Mouse (Mus musculus) lung, postnatal 36 days (tissue): ENCODE data around the gene Naxd.
"Not testable (repeated sequence)": the region's sequence is repeated elsewhere in the genome, so short reads cannot be mapped to it uniquely, and the experiment has no call there.

Experiments used
- DNase-seq: peaks from one replicate; pipeline ENCODE4 v3.0.0; 2022; ENCODE audit warnings: mixed read lengths

Naxd gene

GRCm38 (mm10) chr8:11473072-11473471 lies 24.2 kb upstream of the Naxd start:
- peak; percentile 77 for DNase-seq

DNA sequence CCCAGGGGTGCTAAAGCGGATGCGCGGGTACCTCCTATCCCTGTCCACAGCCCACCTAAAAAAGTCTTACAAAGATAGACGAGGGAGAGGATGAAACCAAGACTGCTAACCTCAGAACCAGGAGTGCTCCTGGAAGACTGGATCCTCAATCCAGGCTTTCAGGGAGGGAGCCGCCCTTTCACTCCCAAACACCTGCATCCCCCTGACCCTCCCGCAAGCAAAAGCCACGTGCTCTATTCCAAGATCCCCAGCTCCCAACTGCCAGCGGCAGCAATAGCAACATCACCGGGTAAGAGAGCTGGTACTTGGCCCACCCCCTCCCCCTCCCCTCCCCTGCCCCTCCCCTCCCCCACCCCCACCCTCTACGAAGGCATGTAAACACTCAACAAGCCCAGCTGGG lies 21.9 kb upstream of the Naxd start:
- no peak for DNase-seq

DNA sequence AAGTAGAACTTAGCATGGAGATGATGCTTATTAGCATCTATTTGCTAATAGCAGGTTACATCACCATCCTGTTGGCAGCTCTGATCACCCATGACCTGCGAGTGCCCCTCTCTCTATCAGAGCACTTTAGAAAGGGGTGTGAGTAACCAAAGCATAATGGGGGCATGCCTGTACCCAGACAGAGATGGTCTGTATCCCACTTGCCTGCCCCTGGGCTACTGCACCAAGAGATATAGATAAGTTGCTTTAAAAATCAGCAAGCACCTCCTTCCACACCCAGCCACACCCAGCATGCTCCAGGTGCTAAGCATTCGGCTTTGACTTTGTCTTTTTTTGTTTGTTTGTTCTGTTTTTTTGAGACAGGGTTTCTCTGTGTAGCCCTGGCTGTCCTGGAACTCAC lies 21.4 kb upstream of the Naxd start:
- DNase-seq, result no peak

GRCm38 (mm10) chr8:11476338-11477177 lies 20.7 kb upstream of the Naxd start:
- peak; percentile 88 for DNase-seq

DNA sequence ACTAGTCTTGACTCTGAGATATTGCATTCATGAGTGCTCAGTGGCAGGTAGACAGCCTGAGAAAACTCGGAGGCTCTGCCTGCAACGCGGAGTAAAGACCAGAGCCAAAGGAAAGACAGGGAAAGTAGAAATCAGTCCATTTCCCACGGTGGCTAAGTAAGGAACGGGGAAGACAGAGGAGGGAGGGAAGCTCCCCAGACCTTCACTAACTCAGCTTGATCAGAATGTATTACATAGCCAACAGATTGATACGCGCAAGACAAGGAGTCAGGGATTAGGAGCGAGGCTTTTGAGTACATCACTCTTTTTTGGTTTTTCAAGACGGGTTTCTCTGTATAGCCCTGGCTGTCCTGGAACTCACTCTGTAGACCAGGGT lies 20.1 kb upstream of the Naxd start:
- no peak for DNase-seq

- peak; percentile 91 for DNase-seq
Measured at GRCm38 (mm10) chr8:11477811-11478761, 19.2 kb upstream of the Naxd start, which contains the start of gene Rab20. Rab20 (minus strand) TSS chr8:11478710.

GRCm38 (mm10) chr8:11478807-11479527 lies 18.3 kb upstream of the Naxd start:
- DNase-seq, result no peak

DNA sequence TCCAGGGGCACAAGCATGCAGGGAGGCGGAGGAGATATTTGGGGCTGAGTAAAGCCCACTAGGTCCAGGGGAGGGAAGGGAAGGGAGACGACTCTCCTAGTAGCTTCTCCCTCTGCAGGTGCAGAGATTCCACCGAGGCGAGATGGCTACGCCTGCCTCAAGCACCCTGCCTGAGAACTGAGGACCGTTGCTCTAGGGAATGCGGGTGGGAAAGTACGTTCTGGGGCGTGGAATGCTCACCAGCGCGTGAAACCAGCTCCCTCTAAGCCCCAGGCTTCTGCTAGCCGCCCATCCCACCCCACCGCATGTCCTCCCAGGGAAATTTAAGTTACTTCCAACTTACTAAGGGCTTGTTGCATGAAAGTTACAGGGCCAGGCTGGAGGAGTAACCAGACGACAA lies 17.7 kb upstream of the Naxd start:
- no peak for DNase-seq

DNA sequence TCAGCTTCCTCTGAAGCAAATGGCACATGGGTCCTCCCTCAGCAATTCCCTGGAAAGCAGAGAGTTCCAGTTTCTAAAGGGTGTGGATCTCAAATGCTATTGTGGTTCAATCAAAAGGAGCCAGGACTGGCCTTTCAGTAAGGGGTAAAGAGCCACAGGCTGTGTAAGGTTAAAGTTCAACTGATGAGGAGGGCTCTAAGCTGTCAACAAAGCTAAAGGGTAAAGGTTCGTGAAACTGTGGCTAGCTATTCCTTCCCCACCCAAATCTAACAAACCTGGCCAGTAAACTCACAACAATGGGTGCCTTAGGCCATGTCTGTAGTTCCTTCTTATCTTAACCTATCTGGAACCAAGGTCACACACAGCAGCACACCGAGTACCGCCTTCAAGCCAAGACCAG lies 15.4 kb upstream of the Naxd start:
- DNase-seq, result no peak

DNA sequence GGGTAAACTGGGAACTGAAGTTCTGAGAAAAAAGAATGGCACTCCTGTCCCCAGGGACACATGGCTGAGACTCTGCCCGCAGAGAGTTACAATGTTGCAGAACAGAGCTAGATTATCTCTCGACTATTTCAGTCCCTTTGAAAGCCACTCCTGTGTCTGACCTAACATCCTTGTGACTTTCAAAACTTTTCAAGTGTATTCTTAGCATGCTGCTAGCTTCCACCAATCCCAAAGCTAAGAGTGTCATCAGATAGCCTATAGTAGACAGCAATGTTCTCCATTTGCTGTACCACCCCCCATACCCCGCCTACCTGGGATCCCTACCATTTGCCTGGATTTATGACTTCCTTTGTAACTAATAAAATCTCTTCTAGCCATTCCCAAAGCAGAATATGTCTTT lies 14.8 kb upstream of the Naxd start:
- no peak for DNase-seq

GRCm38 (mm10) chr8:11486142-11486541 lies 11.2 kb upstream of the Naxd start:
- peak; percentile 88 for DNase-seq

DNA sequence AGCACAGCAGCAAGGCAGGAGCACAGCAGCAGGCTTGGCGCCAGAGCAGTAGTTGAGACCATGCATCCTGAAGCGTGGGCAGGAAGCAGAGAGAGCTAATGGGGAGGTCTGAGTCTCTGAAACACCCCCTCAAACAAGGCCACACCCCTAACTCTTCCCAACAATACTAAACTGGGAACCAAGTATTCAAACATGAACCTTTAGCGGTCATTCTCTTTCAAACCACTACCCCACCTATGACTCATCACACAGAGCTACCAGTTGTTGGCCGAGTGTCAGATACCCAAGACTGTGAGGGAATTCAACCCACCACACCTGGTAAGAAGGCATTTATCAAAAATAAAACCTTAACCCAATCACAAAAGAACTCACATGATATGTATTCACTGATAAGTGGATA lies 10.1 kb upstream of the Naxd start:
- no peak for DNase-seq

- DNase-seq, result not testable (repeated sequence)
Measured at GRCm38 (mm10) chr8:11492340-11492739, 5.0 kb upstream of the Naxd start.

GRCm38 (mm10) chr8:11498281-11498680 lies 975 bp downstream of the Naxd start:
- DNase-seq, result peak; percentile 70

GRCm38 (mm10) chr8:11498786-11499485 lies 1.6 kb downstream of the Naxd start:
- DNase-seq, result peak; percentile 78

DNA sequence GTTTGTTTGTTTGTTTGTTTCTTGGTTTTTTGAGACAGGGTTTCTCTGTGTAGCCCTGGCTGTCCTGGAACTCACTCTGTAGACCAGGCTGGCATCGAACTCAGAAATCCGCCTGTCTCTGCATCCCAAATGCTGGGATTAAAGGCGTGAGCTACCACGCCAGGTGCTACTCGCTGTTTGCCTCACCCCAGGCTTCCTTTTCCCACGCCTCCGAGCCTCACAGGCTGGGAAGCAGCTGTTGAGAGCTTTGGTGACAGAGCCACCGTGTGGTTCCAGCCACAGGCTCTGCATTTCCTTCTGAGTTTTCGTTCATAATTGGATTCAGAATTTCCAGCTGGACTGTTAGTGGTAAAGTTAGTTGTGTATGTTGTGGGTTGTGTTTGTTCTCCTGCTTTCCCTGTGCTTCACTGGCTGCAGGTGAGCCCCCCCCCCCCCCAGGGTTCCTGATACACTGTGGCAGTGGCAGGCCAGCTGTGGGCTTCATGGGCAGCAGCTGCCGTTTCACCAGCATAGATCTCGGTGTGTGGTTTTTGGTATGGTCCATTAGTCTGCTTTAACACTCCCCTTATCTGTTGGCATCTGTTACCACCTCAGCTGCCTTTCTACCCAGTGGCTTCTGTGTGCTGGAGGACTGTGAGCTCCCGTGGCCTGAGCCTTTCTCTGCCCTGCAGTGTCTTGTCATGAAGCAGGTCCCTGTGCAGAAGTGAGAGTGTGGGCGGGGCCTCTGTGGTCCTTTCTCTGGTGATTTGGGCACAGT lies 6.3 kb downstream of the Naxd start:
- DNase-seq, result no peak

- no peak for DNase-seq
Measured at GRCm38 (mm10) chr8:11506074-11506473, 8.8 kb downstream of the Naxd start.

- DNase-seq, result peak; percentile 83
Measured at GRCm38 (mm10) chr8:11506802-11507201, 9.5 kb downstream of the Naxd start.

GRCm38 (mm10) chr8:11508880-11509279 lies 11.6 kb downstream of the Naxd start:
- DNase-seq, result no peak

DNA sequence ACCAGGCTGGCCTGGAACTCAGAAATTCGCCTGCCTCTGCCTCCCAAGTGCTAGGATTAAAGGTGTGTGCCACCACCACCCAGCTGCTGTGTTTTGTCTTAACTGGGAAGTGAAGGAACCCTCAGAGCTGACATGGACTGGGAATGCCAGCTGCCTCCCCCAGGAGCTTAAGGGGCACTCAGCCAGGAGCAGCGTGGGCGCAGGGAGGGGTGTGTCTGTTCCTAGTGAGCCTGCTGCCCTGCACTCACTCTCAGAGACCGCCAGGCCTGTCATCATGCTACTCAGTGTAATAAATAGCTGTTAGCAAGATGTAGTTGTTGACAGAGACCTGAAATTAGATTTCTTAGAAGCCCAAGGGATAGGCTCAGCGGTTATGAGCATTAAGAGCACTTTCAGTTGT lies 13.7 kb downstream of the Naxd start:
- DNase-seq, result no peak

DNA sequence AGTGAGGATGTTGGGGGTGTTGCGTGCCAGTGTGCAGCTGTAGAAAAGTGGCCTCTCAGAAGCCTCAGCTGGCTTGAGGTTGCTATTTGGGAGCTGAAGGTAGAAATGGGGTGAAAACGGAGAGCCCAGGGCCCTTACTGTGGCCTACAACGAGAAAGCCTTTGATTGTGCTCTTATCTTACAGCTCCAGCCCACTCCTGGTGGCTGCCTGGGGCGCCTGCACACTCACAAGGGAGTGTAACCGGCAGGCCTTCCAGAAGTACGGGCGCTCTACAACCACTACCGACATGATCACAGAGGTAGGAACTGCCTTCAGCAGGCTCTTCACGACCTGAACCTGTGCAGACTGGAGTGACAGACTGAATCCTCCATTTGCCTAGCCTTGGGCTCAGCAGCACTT lies 15.4 kb downstream of the Naxd start:
- DNase-seq, result no peak

- no peak for DNase-seq
Measured at GRCm38 (mm10) chr8:11513247-11513646, 15.9 kb downstream of the Naxd start.
